Mouse (Mus musculus): ENCODE data around the gene Zfp827. TPM values are rescaled to one million over a fixed set of nuclear protein-coding genes. Genes with fewer than 3 reads are reported as not detected.

Zfp827 gene
- total RNA-seq, 2 experiments from 2014 or later, result 42.6 to 45.1 TPM

DNA sequence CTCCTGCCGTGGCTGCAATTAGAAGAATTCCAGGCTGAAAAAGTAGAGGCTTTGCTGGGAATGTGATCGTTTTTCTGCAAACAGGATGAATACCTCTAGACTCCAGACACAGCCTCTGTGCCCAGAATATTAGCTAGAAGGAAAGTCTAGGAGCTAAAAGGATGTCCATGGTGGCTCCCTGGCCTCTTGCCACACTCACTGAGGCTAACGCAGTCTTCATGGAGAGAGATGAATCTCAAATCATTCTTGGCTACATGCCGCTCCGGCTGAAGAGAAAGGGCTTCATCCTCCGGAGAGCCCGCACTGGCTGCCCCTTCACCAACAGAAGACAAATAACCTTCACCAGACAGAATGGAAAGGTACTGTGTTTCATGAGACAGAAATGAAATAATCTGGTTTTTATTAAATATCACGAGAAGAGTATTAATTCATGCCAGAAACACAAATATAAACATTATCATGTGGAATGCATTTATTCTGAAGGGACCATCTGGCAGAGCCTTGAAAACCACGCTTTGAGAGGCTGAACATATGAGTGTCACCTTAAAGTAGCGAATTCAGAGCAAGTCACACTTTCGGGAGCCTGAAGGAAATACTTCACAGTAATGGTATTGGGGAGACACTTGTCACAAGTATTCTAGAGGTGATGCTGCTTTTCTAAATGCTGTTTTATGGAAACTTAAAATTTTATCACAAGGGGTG, 173.4 kb downstream of the Zfp827 start:
- no peak for DNase-seq (ENCODE audit: low spot score in 2 of 2)
- intact Hi-C loops (cut with DNase I), result no loop called here

DNA sequence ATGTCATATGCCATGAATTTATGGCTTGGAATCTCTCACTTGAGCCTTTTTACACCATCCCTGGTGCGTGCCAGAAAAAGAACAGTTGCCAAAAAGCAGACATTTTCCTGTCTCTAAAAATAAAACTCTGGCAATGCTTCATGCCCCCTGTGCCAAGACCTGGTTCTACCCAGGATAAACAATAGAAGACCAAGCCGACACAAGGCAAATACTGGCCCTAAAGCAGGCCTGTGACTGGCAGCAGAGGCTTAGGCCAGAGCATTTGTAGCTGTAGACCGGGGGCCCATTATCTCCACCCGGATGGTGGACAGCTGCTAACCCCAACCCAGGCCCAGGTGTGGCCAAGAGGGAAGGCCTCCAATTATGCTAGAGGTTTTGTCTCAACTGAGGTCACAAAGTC, 178.7 kb downstream of the Zfp827 start:
- no peak for DNase-seq (ENCODE audit: low spot score in 2 of 2)
- intact Hi-C loops (cut with DNase I), result no loop called here

DNA sequence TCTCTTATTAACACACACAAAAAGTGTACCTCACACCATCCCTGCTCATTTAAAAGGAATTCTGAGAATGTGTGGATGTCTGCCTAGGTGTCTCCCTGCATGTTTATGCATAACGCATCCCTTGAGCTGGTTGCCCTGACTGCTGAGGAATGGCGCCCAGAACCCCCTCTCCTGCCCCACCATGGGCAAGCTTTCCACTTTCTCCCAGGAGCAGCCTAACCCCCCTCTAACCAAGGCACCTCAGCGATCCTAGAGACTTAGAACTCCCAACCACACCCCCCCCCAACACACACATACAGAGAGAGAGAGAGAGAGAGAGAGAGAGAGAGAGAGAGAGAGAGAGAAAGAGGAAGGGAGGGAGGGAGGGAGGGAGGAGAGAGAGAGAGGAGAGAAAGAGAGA, 179.9 kb downstream of the Zfp827 start:
- intact Hi-C loops (cut with DNase I), result no loop called here

DNA sequence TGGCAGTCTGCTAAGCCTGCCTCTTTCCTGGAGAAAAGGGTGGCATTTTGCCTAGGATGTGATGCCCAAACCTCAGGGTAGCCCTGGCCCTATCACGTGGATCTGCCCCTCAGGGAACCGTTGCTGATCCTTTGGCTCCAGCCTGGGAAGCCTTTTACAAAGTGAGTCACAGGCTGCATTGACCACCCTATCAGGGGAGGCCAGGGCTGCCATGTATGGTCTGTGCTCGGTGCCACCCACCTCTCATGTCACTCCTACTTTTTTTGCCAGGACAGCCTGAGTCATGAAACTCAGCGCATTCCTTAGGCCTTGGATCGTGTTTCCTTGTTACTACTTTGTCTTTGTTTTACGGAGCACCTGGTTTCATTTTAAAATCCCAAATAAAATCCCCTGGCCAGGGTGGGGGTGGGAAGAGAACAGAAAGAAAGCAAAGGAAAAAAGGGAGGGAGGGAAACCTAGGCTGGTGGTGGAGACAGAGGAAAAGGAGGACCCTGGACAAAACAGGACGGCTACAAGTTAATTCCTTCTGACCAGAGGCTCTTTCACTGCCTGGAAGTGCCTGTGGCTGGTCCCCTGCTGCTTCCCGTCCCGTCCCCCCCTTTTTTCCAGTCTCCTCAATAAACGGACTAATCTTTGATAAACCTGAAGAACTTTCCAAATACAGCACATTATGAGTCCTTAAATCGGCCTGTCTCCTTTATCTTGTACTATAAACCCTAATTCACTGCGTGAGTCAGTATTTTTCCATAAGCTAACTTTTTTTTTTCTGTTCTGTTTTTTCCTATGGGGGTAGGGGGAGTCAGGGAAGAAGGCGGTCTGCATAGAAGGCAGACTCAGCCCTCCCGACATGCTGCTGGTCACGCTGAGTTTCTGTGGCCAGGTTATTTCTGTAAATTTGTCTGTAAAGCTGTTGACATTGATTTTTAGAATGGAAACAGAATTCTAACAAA, 180.7 kb downstream of the Zfp827 start:
- intact Hi-C loops (cut with DNase I), result no loop called here
- no peak for DNase-seq (ENCODE audit: low spot score in 2 of 2)

More for the DNA sequence above, 179.9 kb downstream of the Zfp827 start:
- DNase-seq (ENCODE audit: low spot score in 2 of 2), result no peak

DNA sequence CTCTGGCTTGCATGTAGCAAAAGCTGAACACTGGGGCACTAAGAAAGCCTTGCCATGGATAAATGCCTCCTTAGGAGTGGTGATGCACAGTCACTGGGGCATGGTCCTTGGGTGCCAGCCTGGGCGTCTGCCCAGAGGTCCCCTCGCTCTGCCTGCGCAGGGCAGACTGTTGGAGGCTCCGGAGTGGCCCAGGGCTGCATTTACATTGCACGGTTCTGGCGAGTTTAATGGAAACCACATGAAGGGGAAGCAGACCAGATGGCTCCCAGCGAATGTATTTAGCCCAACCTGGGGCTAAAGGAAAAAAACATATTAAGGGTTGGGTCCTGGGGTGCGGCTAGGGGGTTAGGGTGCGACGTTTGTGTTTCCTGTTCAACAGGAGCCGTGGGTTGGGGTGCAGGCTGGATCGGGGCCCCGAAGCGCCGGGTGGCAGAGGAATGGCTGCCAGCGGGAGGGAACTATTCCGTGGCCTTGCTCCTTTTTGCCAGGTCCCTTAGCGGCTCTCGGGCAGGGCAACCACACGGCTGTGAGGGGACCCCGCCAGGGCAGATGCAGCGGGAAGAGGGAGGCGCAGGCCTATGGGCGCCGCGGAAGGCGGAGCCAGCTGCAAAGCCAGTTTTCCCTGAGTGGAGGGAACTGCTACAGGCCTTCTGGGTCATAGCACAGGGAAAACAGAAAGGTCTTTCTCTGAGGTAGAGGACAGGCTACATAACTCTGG, 181.6 kb downstream of the Zfp827 start:
- intact Hi-C loops (cut with DNase I), result no loop called here
- peak in 1 of 2 experiments; percentile 15 for DNase-seq (ENCODE audit: low spot score in 2 of 2)

DNA sequence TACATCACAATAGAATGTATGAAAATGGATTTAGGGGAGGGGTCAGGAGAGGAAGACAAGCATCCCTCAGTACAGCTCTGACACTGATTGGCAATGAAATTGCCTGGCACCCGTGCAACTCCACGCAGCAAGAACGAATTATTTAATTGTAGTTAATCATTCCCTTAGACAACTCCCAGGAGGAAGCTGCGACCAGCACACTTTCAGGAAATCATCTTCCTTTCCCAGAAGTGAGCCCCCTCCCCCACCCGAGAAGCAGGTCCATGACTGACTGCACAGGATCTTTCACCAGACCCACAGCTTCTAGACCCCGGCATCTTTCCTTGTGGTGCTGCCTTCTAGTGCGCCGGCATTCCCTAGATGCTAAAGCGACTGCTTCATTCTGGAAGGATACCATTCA, 183.4 kb downstream of the Zfp827 start:
- no peak for DNase-seq (ENCODE audit: low spot score in 2 of 2)
- intact Hi-C loops (cut with DNase I), result loop anchor here (2.0 kb wide), 1 partner anchor 19 kb away; no protein-coding TSS in a partner anchor

DNA sequence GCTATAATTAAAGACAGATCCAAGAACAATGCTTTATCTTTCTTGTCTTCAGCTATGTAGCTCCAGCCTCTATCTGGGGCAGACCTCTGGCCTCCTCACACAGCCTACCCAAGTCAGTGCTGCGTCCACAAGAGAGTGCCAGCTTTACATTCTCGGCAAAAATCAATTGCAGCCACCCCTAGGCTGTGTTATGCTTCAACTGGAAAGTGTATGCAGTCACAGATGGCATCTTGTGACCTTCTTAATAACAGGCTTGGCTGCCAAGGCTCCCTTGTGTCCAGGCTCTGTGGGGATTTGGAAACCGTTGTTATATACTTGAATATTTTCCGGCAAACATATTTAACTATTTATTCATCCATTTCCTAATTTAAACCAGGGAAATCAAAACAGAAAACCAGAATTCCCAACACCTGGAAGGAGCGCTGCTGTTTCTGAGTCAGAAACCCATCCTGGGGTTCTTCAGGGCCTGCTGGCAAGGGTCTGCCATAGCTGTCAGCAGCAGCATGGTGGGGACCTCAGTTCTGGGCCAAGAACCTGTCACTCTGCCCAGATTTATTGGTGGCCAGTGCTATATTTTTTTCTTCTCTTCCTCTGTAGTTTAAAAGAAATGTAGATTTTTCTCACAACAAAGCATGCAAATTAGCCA, 194.0 kb downstream of the Zfp827 start:
- no peak for DNase-seq (ENCODE audit: low spot score in 2 of 2)
- intact Hi-C loops (cut with DNase I), result no loop called here

DNA sequence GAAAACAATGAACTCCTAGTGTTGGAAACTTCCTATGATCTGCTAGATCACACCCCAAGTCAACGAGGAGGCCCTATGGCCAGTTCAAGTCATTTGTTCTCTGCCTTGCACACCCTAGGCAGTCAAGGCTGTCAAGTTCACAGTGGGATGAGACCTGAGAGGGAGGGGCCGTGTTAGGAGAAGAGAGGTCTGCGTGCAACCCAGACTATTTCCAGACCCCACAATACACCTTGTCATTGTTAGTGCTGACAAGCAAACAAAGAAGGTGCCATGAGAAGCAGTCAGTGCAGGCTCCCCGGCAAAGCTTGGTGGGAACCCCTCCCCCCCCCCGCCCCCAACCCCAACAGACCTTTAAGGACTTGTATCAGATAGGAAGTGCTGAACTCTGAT, 194.5 kb downstream of the Zfp827 start:
- intact Hi-C loops (cut with DNase I), result no loop called here
- no peak for DNase-seq (ENCODE audit: low spot score in 2 of 2)

DNA sequence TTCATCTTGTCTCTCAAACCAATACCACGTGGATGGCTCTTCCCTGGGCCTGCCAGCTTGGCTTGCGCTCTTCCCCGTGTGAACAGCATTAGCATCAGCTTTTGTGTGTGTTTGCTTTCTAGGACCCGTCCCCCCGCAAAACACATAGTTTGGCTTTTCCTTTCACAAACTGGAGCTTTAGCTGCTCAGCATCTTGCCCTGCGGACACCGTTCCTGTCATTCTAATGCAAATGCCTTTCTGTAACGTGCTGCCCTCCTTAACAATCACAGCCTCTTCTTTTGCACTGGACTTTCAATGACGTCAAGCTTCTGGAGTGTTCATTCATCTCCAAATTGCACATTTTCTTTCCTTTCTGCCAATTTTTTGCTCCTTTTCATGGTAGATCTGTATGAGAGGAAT, 196.1 kb downstream of the Zfp827 start:
- DNase-seq (ENCODE audit: low spot score in 2 of 2), result no peak
- intact Hi-C loops (cut with DNase I), result no loop called here

DNA sequence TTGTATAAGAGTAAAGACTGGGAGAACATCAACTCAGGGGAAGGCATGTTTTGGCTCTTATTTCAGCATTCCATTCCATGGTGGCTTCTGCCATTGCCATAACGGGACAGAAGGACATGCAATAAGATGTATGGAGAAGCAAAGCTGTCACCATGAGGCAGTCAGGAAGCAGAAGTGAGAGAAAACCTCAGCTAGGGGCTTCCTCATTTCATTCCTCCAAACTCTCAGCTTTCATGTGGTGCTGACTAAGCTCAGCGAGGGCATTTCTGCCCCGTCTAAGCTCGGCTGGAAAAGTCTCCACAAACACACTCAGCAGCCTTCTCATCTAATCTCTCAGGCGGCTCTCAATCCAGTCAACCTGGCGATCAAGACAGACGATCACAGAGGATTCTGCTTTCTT, 197.3 kb downstream of the Zfp827 start:
- intact Hi-C loops (cut with DNase I), result no loop called here
- no peak for DNase-seq (ENCODE audit: low spot score in 2 of 2)

DNA sequence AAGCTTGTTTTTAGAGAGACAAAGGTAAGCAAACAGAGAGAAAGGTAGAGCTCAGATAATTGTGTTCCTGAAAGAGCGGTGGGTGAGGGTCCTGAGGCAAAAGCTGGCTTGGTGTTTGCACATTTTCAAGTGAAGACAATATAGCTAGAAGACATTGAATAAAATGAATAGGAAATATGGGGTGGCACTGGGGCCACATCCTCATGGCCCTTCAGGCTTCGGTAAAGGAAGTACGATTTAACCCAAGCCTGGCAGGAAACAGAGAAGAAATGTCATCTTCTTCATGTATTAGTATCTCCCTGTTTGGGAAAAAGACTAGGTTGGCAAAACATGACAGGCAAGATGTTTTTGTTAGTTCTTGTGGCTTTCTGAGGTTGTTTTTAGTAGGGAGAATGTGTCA, 197.8 kb downstream of the Zfp827 start:
- intact Hi-C loops (cut with DNase I), result no loop called here
- DNase-seq (ENCODE audit: low spot score in 2 of 2), result no peak

DNA sequence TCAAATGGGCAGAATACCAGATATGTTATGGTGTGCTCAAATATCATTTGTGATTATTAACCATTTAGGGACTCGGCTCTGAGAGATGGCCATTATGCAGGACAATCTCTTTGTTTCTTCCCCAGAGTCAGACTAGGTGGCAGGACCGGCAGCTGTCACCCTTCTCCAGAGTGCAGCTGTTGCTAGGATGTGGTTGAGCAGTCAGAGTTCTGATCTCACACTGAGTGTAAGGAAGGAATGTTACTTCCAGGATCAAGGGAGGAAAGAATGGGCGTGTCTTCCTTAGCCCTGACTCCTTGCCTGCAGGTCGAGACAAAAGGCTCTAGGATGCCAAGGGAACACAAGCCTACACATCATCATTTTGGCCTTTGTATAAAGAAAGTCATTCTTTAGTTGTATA, 199.0 kb downstream of the Zfp827 start:
- intact Hi-C loops (cut with DNase I), result no loop called here

DNA sequence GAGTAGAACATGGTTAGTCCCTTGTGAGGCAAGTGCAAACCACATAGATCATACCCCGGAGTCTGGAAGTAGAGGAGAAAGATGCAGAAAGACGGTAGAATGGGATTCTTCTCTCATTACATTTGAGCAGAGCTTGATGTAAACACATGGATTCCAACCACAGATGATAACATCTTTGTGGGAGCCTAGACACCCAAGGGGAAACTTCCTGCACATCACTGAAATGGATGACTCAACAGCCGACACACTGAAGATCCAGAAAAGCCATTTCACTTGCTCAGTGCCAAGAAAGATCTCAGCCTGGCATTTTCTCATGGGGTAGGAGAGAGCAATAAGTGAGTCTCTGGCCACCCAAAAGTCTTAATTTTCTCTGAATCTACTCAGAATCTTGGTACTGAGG, 199.7 kb downstream of the Zfp827 start:
- DNase-seq (ENCODE audit: low spot score in 2 of 2), result no peak
- intact Hi-C loops (cut with DNase I), result no loop called here

More for the DNA sequence above, 199.0 kb downstream of the Zfp827 start:
- DNase-seq (ENCODE audit: low spot score in 2 of 2), result no peak

DNA sequence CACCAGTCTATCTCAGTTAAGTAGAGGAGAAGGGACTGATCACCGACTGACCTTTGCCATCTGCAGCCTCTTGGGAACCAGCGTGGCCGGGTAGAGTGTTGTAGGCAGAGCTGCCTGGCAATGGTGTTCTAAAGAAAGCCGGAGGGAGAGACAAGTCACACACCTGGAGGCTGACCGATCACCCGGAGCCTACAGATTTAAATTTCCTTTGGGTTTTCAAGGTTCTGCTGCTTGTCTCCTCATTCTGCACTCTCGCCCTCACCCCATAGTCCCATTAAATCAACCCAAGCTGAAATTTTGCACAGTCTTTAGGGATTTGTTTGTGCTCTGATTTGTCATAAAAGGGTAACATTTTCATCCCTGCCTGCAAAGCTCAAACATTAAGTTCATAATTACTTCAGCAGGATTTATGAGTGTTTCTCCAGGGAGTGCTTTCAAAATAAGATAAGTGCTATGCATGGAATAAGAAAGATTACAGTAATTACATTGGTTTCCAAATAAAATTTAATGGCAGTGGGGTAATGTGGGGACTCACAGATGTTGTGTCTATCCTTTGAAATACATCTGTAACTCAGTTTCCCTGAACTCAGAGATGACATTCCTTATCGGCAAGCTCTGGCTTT, 201.1 kb downstream of the Zfp827 start:
- DNase-seq (ENCODE audit: low spot score in 2 of 2), result no peak
- intact Hi-C loops (cut with DNase I), result no loop called here

DNA sequence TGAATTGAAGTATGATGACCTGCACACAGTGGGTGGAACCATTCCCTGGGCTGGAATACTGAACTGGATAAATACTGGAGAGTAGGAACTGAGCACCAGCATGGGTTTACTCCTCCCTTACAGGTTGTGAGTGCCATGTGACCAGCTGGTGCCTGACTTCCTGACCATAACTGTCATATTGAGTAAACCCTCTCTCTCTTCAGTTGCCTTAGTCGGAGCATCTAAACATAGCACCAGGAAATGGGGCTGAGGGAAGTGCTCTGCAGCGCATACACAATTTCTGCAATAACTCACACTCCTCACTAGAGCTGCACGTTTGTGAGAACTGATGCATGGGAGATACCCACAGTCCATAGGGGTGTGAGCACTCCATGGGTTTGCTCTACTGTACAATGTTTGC, 211.1 kb downstream of the Zfp827 start:
- intact Hi-C loops (cut with DNase I), result no loop called here
- no peak for DNase-seq (ENCODE audit: low spot score in 2 of 2)

DNA sequence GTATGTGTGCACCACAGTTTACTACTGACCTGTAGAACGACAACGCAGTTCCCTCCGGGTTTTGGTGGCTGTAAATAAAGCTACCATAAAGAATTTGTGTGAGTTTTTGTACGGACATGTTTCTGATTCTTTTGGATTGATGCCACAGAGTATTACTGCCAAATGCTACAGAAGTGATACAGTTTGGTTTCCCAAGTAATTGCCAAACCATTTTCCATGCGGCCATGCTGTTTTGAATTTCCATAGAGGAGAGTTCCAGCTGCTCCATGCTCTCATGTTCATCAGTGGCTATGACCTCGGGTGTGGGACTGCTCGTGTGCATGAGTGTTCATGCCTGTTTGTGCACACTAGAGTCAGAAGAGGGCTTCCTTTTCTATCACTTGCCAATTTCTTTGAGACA, 211.8 kb downstream of the Zfp827 start:
- no peak for DNase-seq (ENCODE audit: low spot score in 2 of 2)
- intact Hi-C loops (cut with DNase I), result no loop called here
